Mouse (Mus musculus) hindbrain, embryonic 16.5 days (tissue): ENCODE measurements around the gene Nek9. TPM values are rescaled to one million over a fixed set of nuclear protein-coding genes. Genes with fewer than 3 reads are reported as not detected.

Experiments used
- ATAC-seq: fragments of 200-750 bp; cut with Nextera tagmentation; 2 replicates; pipeline ENCODE4 v1.8.0; 2017; ENCODE audit warnings: moderate TSS enrichment, moderate library complexity
- H3K27ac ChIP-seq: fragments of 300-500 bp; sonication (generic); 2 replicates; pipeline ENCODE4 v1.5.1; 2014; ENCODE audit warnings: low read depth, mild to moderate bottlenecking, control low read depth, low read length, moderate library complexity
- H3K27me3 ChIP-seq: fragments of 300-500 bp; sonication (generic); replicated peaks from 2 replicates; pipeline ENCODE4 v1.6.1; 2014; ENCODE audit warnings: low read length; ENCODE audit not compliant: control insufficient read depth, insufficient read depth
- H3K36me3 ChIP-seq: fragments of 300-500 bp; sonication (generic); 2 replicates; pipeline ENCODE4 v1.6.1; 2014; ENCODE audit warnings: mild to moderate bottlenecking, low read length, moderate library complexity, mixed read lengths; ENCODE audit not compliant: control insufficient read depth, insufficient read depth
- H3K4me1 ChIP-seq: fragments of 300-500 bp; sonication (generic); 2 replicates; pipeline ENCODE4 v1.6.1; 2014; ENCODE audit warnings: low read depth, low read length; ENCODE audit not compliant: control insufficient read depth, insufficient read depth
- H3K4me2 ChIP-seq: fragments of 300-500 bp; sonication (generic); 2 replicates; pipeline ENCODE4 v1.6.1; 2014; ENCODE audit warnings: mild to moderate bottlenecking, low read length, control low read depth, moderate library complexity
- H3K4me3 ChIP-seq: fragments of 300-500 bp; sonication (generic); 2 replicates; pipeline ENCODE4 v1.5.1; 2014; ENCODE audit warnings: mild to moderate bottlenecking, low read length, control low read depth, moderate library complexity
- H3K9ac ChIP-seq: fragments of 300-500 bp; sonication (generic); 2 replicates; pipeline ENCODE4 v1.6.1; 2014; ENCODE audit warnings: low read depth, mild to moderate bottlenecking, control low read depth, low read length, moderate library complexity
- H3K9me3 ChIP-seq: fragments of 300-500 bp; sonication (generic); 2 replicates; pipeline ENCODE4 v1.6.1; 2014; ENCODE audit warnings: mild to moderate bottlenecking, low read length, moderate library complexity; ENCODE audit not compliant: control insufficient read depth
- WGBS: fragments of 180-500 bp; shearing (Covaris S2); extraction: QIAGEN DNeasy Blood & Tissue Kit; methylation state at CpG from one replicate; pipeline ENCODE4 v1.1.7; 2014; 5-methylcytosine and 5-hydroxymethylcytosine counted together
- polyA plus RNA-seq: library from polyadenylated mRNA; unstranded; fragments of >200 nt; fragmentation: Nextera tagmentation; extraction: Ambion mirVana; gene quantifications from 2 replicates; pipeline ENCODE4 v1.2.1, GENCODE M21; 2015

Gene Nek9
- polyA plus RNA-seq, 1 experiment from 2014 or later, result 9.9 TPM

DNA sequence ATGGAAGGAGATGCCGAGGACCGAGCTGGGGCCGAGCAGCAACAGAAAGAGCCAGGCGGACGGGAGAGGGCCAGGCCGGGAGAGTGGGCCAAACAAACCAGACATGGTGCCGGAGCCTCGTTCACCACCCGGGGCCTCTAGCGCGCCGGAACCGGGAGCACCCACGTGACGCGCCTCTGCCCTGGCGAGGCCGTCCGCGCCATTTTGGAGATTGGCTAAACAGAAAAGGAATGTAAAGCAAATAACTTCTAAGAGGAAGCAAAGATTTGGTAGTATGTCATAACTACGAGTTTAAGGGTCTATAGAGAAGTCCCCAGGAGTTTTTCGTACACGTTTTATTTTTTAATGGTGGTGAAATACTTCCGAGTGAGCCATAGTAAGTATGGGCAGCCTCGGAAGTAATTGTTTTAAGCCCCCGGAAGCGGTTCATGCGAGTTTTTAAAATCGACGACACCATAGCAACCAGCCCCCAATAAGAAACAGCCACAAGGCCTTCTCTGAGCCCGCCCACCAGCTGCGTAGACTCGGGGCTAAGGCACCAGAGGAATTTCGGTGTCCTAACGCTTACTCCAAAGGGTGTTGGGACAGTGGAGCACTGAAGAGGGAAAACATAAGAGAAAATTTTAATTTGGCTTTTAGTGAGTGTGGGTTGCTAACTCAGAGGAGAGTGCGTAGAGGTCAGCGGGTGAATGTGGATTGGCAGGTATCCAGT, 35.6 kb upstream of the Nek9 start, which contains the start of gene Tmed10:
TSS of gene Tmed10 (minus strand) at position 287 of the 712 bp plus-strand sequence.
- under 1% methylated on average over 35 of the region's 37 CpGs for WGBS
- H3K9me3 ChIP-seq, result no peaks in the 10 kb centered on the region
- peak within 1 kb of the TSS; percentile 69 for H3K4me2 ChIP-seq
- H3K9ac ChIP-seq, result peak within 1 kb of the TSS; percentile 94
- peak within 1 kb of the TSS; percentile 85 for H3K27ac ChIP-seq
- ATAC-seq, result peak; percentile 98
- no peaks in the 10 kb centered on the region for H3K36me3 ChIP-seq
- H3K4me3 ChIP-seq, result peak within 1 kb of the TSS; percentile 90
- H3K4me1 ChIP-seq, result peaks cover 15% of the 10 kb centered on the region
- H3K27me3 ChIP-seq, result no peaks in the 10 kb centered on the region

GRCm38 (mm10) chr12:85373591-85374560, 34.7 kb upstream of the Nek9 start:
- H3K9ac ChIP-seq, result peak overlapping the region; percentile 94
- ATAC-seq, result peak; percentile 77
- peaks cover 15% of the 10 kb centered on the region for H3K4me1 ChIP-seq
- H3K4me2 ChIP-seq, result peak overlapping the region; percentile 69
- H3K9me3 ChIP-seq, result no peaks in the 10 kb centered on the region
- WGBS, result under 1% methylated on average over 48 of the region's 53 CpGs
- H3K4me3 ChIP-seq, result peak overlapping the region; percentile 90
- H3K27me3 ChIP-seq, result no peaks in the 10 kb centered on the region
- peak overlapping the region; percentile 85 for H3K27ac ChIP-seq
- no peaks in the 10 kb centered on the region for H3K36me3 ChIP-seq

- Histone ChIP-seq H3K9ac (no peak overlapping the region), H3K4me1 (peaks cover 15% of the 10 kb centered on the region)
- WGBS, result 74% methylated on average over 8 of the region's 8 CpGs
These were observed 33.0 kb upstream of the Nek9 start for GRCm38 (mm10) chr12:85372068-85372665.

GRCm38 (mm10) chr12:85368441-85369063, 29.4 kb upstream of the Nek9 start:
- Histone ChIP-seq H3K36me3 (no peaks in the 10 kb centered on the region), H3K4me3 (no peak overlapping the region), H3K9me3 (no peaks in the 10 kb centered on the region), H3K27me3 (no peaks in the 10 kb centered on the region), H3K9ac (no peak overlapping the region), H3K4me2 (no peak overlapping the region), H3K27ac (no peak overlapping the region), H3K4me1 (peaks cover 14% of the 10 kb centered on the region)
- 81% methylated on average over 6 of the region's 6 CpGs for WGBS
- no peak for ATAC-seq

More at GRCm38 (mm10) chr12:85372068-85372665, 33.0 kb upstream of the Nek9 start:
- H3K4me3 ChIP-seq, result no peak overlapping the region
- H3K27ac ChIP-seq, result no peak overlapping the region
- H3K36me3 ChIP-seq, result no peaks in the 10 kb centered on the region
- no peaks in the 10 kb centered on the region for H3K27me3 ChIP-seq
- ATAC-seq, result no peak
- no peak overlapping the region for H3K4me2 ChIP-seq
- H3K9me3 ChIP-seq, result no peaks in the 10 kb centered on the region

DNA sequence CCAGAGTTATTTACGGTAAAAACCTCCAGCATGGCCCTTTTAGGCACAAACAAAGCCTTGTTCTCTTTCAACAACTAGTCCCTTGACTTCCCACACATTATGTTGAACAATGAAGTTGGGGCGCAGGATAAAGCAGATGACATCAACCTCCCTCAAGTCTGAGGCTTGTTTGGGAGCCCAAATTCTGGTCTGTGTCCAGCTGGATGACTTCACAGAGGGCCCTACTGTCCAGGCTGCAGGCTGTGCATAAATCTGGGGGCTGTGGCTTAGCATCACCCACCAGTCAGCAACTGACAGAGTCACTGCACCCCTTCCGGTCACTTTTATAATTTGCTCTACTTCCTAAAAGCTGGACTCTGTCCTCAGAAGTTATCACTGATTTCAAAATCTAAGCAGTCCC, 27.1 kb upstream of the Nek9 start:
- Histone ChIP-seq H3K9ac (no peak overlapping the region), H3K36me3 (no peaks in the 10 kb centered on the region), H3K27ac (peak overlapping the region; percentile 20; the same call in 1 of the 2 replicates), H3K27me3 (no peaks in the 10 kb centered on the region), H3K4me1 (no peaks in the 10 kb centered on the region; the same call in 1 of the 2 replicates), H3K4me2 (no peak overlapping the region), H3K4me3 (no peak overlapping the region), H3K9me3 (no peaks in the 10 kb centered on the region)
- peak; percentile 84 for ATAC-seq
- 63% methylated on average over 3 of the region's 3 CpGs for whole genome bisulfite sequencing

GRCm38 (mm10) chr12:85362510-85362909, 23.3 kb upstream of the Nek9 start:
- Histone ChIP-seq H3K27ac (no peak overlapping the region), H3K9ac (no peak overlapping the region), H3K9me3 (no peaks in the 10 kb centered on the region), H3K4me1 (no peaks in the 10 kb centered on the region), H3K4me3 (no peak overlapping the region), H3K4me2 (no peak overlapping the region), H3K27me3 (no peaks in the 10 kb centered on the region), H3K36me3 (no peaks in the 10 kb centered on the region)
- 80% methylated on average over 4 of the region's 4 CpGs for WGBS
- ATAC-seq, result no peak

GRCm38 (mm10) chr12:85361580-85361979, 22.4 kb upstream of the Nek9 start:
- no peak overlapping the region for H3K4me3 ChIP-seq
- no peak overlapping the region for H3K4me2 ChIP-seq
- H3K36me3 ChIP-seq, result no peaks in the 10 kb centered on the region
- no peak overlapping the region for H3K9ac ChIP-seq
- no peak overlapping the region for H3K27ac ChIP-seq
- no peaks in the 10 kb centered on the region for H3K27me3 ChIP-seq
- ATAC-seq, result no peak
- H3K4me1 ChIP-seq, result no peaks in the 10 kb centered on the region
- no peaks in the 10 kb centered on the region for H3K9me3 ChIP-seq

DNA sequence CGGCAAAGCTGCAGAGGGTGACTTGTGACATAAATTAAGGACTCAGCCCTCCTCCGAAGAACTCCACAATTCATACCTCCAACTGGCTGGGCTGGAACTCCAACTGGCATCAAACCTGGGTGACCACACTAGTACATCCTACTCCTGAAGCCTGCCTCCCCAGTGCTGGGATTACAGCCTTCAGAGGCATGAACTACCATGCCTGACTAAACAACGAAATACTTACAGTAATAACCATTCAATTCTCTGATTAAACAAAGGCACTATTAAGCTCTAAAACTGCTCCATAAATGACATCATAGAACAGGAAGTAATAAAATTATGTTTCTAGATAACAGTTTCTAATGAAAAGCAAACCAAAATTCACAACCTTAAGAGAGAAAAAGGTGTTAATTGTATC, 22.0 kb upstream of the Nek9 start:
- no peak overlapping the region for H3K4me3 ChIP-seq
- no peaks in the 10 kb centered on the region for H3K36me3 ChIP-seq
- no peak overlapping the region for H3K9ac ChIP-seq
- no peaks in the 10 kb centered on the region for H3K4me1 ChIP-seq
- H3K4me2 ChIP-seq, result no peak overlapping the region
- ATAC-seq, result no peak
- H3K9me3 ChIP-seq, result no peaks in the 10 kb centered on the region
- no peak overlapping the region for H3K27ac ChIP-seq
- H3K27me3 ChIP-seq, result no peaks in the 10 kb centered on the region
- 86% methylated on average over 3 of the region's 3 CpGs for WGBS
